Mouse (Mus musculus) gastrocnemius, postnatal 4 days (tissue): ENCODE data around the gene Crk. TPM values are rescaled to one million over a fixed set of nuclear protein-coding genes. Genes with fewer than 3 reads are reported as not detected.

Experiments used
- DNase-seq, 2 experiments: peaks; one replicate each; pipeline ENCODE4 v3.0.0; 2021 to 2022; ENCODE audit warnings: low spot score in 2 of 2, mixed read lengths in 2 of 2
- long read RNA-seq, 2 experiments: library from polyadenylated mRNA; stranded (forward); transcript quantifications; one replicate each; pipeline ENCODE4 v2.0.0; 2021
- total RNA-seq, 2 experiments: library from RNA; stranded (reverse); gene quantifications; 2 replicates each; pipeline ENCODE4 v1.2.3; 2021

Crk gene
- 10 to 100 TPM; 67.5 to 76.6 TPM for total RNA-seq
- long read RNA-seq, experiment 1, full-length matches to known transcripts, result 58 of 71 reads
- long read RNA-seq, experiment 1, partial matches to known transcripts, result 9 of 71 reads
- long read RNA-seq, experiment 1, other reads (novel, unspliced or antisense), result 4 of 71 reads
- long read RNA-seq, experiment 2, full-length matches to known transcripts, result 31 of 40 reads
- long read RNA-seq, experiment 2, partial matches to known transcripts, result 7 of 40 reads
- long read RNA-seq, experiment 2, other reads (novel, unspliced or antisense), result 2 of 40 reads

DNA sequence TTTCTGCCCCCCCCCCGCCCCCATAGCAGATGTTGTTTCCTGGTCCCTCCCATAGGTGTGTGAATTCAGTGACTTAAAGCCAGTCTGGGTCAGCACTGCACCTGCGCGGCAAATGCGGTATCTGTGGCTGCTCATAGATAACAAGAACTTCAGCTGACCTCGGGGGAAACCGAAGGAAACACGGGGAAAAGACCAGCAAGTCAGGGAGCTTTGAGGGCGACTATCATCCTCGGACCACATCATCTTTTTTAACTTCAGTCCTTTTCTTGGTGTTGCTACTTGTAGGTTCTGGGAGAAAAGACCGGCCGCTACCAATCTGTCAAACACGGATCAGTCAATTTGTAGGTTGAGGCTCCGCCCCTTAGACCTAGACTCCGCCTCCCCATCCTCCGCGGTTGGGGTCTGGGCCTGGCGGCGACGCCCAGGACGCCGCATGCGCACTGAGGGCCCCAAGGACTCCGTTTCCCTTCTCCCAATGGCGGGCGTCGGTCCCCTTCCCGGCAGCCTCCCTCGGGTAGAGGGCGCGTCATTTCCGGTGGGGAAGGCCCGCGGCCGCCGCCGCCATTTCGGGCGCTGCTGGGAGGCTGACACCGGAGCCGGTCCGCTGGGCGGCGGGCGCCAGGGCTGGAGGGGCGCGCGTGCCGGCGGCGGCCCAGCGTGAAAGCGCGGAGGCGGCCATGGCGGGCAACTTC is at the start of gene Crk:
Crk (plus strand) TSS at position 513 of the 692 bp plus-strand sequence.
- DNase-seq, result peak; percentile 96 to 99

DNA sequence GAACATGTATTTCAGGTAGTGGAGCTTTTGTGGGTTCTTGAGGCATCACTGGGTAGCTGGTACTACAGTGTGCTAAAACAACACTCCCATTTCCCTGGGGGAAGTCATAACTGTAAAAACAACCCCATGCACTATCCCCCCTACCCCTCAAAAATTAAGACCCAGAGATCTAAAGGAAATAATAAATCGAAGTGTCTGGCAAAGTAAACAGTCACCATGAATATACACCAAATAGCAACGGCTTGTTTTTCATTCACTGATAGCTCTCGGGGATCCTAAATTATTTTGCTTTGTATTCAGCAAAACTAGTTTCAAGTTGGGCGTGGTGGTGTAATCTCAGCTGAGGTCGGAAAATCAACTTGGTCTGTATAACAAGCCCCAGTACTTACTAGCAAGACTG is 49.0 kb upstream of the Crk start:
- no peak for DNase-seq

DNA sequence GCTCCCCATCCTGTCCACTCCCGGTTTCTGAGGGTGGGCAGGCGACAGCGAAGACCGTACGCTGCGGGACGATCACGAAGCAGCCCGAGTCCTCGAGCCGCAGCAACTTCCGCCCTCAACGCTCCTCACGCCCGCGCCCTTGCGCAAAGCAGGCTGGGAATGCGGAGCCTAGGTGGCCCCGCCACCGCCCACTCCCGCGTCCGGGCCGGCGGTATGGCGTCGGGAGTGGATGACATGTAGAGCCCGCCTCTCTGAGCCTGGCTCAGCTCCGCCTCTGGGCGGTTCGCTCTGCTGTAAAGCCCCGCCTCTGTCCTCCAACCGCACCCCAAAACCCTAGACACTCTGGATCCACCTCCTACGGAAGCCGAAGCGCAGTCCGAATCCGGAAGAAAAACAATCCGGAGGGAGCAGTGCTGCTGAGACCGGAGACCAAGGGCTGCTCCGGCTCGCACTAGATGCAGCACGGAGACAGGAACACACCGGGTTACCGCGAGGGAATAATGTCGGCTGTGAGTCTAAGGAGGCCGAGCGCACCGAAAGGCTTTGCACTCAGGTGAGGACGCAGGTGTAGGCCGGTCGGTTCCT is 48.3 kb upstream of the Crk start, which contains the start of gene Inpp5k:
Inpp5k (plus strand) TSS at position 344 of the 585 bp plus-strand sequence.
- peak; percentile 87 to 93 for DNase-seq

DNA sequence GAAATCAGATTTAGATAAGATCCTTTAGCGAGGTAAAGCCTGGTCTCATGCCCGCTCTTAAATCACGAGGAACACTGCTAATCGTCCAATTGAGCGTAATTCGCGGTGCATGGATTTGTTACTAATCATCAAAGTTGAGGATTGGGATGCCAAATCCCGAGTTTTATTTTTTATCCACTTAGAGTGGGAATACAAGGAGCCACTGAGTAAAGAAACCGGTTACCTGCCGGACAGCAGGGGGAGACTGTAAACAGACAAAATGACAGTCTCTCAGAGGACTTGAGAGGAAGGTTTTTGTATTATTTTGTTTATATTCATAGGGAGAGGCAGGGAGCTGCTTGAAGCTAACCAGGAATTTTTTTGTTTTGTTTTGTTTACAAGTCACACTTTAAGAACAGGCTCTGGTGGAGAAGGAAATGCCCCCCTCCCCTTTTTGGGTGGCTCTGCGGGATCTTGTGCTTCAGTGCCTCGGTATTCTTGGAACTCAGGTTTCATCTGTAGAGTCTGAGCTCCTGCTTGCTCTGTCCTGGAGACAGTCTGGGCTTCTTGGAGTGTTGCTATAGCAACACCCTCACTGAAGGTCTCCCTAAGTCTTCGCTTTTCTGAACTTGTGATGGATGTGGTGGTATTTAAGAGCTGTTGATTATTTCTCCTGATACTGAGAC is 47.4 kb upstream of the Crk start:
- DNase-seq, result no peak

DNA sequence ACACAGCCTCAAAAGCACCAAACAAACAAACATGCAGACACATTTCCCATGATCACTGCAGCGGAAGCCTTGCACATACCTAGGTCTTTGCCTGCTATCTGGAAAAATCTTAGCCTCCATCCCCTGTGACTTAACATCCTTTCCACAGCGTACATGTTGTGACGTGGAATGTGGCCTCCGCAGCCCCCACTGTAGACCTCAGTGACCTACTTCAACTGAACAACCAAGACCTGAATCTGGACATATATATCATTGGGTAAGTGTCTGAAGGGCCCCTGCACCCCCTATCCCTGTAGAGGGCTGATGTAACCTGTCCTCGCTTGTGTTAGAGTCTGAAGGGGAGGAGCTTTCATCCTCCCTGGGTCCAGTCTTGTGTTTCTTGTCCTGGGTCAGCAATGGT is 46.1 kb upstream of the Crk start:
- no peak for DNase-seq

DNA sequence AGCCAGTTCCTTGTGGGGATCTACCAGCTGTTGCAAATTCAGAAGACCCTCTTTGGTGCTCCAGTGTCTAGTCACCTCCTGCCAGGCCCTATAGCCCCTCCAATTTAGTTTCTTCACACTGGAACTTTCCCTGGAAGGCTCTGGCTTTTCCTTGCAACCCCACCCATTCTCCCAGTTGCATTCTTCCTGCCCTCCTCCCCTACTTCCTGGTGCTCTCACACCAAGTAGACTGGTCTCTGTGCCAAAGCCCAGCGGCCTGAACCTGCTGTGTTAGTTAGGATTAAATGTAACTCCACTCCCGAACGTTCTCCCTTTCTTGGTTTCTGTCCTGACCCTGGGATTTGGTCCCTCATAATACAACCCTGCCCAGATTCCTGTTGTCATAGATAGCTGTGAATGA is 44.3 kb upstream of the Crk start:
- DNase-seq, result no peak

DNA sequence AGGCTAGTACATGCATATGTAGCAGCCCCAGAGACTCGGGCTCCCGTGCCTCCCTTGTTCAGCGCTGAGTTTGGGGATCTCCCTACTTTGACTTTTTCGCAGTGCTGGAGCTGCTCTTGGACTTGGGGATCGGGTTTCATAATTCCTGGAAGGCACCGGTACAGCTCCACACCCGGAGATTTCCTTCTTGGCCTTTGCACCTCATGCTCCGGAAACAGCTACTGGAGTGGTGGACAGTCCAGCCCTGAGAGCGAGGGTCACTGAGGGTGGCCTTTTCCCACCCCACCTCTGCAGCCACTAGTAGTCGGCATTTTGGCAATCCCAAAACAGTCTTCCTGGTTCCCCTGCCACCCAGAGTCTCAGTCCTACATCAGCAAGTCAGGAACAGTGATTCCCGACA is 43.7 kb upstream of the Crk start:
- no peak for DNase-seq

DNA sequence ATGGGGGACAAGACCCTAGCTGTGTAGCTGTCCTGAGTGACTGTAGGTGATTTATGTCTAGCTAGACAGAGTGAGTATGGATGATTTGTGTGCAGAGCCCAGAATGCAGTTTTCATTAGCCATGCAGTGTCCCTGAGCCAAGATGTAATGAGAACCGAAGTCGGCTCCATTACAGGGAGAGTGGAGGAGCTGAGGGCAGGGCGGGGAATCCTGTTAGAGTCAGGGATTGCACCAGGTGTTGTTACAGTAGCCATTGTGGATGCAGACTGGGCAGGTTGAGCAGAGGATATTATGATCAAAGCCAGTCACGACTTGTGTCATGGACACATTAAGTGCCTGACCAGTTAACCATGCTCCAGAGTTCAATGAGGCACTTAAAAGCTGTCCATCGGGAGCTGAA is 35.7 kb upstream of the Crk start:
- DNase-seq, result no peak

DNA sequence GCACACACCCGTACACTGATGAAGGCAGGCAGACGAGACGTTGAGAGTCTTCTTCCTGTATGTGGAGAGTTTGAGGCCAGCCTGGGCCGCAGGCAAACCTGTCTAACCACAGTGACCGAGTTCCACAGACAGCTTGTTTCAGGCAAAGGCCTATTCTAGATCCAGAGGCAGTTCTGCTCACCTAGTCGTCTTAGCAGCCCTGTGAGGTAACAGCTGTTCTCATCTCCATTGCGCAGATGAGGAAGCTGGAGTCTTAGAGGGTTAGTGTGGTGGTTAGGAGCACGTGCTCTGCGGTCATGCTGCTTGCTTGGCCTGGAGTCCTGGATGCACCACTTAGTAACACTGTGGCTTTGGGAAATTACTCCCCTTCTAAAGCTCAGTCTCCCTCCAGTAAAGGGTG is 34.4 kb upstream of the Crk start:
- DNase-seq, result no peak

DNA sequence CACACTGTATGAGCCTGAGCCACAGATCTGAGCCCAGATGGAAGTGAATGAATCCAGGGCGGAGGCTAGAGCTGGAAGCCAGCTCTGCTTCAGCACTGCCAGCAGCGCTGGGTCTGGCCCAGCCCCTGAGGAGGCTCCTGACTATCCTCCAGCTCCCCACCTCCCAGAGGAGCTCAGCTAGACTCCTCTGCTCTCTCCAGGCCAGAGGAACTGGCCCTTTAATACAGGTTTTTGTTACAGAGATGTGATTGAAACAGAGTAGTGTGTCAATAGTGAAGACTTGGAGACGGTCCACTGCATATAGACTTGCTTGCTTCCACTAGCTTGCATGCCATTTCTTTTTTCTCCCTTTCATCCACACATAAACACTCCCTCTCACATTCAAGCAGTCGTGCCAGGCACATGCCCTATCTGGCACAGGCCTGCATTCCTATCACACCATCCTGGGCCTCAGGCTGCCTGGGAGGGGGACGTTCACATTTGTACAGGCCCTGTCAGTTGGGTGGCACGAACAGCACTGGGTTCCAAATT is 31.3 kb upstream of the Crk start:
- peak in 1 of 2 experiments; percentile 59 for DNase-seq

DNA sequence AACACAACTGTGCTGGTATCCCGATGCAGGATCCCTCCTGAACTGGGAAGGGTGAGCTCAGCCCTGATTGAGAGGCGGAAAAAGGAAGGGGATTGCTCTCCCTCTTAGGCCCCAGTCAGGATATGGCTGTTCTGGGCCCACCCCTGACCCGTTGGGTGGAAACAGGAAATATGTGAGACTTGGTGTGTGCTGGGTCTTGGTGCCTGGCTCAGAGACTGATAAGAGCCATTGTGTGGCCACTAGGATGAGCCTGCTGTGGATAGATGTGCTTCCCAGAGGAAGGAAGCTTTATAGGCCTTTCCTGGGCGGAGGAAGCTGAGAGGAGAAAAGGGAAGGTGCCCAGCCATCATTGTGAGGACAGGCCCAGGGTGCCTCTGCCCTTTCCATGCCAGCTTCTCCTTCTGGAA is 29.9 kb upstream of the Crk start:
- DNase-seq, result no peak

DNA sequence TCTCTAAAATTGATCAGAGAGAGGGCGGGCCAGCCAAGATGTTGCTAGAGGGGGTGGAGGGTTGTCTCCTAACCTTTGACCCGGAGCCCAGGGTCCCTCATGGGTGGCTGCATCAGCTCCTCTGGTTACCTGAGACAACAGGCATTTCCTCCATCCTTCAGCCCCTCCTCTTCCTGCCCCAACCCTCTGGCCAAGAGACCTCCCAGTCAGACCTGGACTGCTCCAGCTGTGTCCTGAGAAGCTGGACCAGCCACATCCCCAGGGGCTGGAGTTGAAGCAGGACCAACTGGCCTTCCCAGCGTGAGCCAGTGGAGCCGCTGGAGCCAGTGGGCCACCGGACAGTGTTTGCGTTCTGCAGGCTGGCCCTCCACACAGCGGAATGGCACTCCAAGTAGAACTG is 28.7 kb upstream of the Crk start, which contains the start of gene Myo1c:
Myo1c (plus strand) TSS at position 194 of the 400 bp plus-strand sequence.
- peak in 1 of 2 experiments; percentile 60 for DNase-seq

DNA sequence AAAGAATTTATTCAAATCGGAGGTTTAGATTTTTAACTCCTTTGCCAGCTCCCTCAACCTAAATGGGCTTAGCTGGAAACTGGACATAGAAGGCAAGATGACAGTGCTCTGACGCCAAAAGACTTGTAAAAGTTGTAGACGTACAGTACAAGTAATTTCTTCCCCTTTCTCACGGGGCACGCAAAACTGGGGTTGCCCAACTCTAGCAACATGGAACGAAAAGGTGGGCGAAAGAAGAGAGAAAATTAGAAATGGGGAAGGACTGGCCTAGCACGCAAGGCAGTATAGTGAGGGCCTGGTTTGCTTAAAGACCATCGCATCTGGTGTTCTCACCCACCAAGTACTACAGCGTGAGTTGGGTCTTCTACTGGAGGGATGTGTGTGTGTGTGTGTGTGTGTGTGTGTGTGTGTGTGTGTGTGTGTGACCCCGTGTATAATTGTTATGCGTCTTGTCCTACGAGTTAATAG is 28.1 kb upstream of the Crk start:
- no peak for DNase-seq

DNA sequence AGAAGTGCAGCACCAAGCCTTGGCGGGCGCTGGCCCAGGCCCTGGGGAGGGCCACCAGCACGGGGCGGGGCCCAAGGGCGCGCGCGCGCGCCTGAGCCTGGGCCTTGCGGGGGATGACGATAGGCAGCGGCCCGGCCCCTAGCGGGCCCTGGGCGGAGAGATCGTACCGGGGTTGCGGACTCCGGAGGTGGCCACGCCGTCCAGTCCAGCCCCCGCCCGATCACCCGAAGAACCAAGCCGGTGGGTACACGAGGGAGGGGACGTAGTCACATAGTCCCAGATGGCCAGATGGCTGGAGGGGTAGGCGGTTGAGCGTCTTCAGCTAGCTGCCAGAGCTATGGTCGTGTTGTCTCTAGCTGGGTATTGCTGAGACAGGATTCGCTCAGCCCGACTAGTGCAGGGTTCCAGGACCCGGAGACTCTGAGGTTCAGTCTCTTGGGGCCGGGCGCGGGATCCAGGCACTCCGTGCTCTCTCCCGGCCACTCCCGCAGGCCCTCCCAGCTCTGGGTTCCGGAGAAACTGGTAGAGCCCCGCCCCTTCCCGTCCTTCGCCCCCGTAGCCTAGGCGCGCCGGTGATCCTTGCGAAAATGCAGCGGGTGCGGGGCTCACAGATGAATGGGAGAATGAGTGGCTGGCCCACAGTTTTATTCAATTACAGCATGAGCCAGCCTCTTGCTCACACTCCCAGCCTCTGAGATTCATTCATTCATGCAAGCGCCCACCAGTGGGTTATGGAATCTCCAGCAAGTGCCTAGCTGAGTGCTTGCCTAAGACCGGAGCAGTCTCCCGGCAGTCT is 27.4 kb upstream of the Crk start:
- DNase-seq, result peak; percentile 59 to 82

DNA sequence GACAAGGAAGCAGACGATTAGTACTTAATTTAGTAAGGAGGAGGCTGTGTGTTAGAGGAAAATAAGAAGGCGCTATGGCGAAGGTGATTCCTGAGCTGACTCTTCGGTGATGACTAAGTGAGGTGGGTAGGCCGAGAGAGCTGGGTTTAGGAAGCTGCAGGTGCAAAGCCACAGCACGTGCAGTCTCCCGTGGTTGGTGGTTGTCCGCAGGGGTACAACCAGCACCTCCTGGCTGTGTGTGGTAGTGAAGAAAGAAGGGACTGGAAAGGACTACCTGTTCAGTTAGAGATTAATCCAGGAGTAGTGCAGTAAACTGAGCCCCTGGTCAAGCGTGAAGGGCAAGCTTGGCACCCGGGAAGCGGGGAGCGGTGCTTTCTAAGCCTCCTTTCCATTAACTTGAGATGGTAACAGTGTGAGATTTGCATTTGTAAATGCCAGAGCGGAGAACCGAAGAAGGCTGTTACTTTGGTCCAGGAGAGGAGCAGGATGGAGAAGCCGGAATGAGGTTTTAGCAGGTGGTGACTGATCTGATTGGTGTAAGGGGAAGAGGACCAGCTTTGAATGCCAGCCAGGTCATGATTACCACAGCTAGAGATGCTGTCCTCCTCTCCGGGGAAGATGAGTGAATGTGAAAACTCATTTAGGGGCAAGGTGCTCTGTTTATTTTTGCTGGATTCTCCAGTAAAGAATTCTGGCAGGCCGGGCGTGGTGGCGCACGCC is 26.7 kb upstream of the Crk start:
- DNase-seq, result no peak

DNA sequence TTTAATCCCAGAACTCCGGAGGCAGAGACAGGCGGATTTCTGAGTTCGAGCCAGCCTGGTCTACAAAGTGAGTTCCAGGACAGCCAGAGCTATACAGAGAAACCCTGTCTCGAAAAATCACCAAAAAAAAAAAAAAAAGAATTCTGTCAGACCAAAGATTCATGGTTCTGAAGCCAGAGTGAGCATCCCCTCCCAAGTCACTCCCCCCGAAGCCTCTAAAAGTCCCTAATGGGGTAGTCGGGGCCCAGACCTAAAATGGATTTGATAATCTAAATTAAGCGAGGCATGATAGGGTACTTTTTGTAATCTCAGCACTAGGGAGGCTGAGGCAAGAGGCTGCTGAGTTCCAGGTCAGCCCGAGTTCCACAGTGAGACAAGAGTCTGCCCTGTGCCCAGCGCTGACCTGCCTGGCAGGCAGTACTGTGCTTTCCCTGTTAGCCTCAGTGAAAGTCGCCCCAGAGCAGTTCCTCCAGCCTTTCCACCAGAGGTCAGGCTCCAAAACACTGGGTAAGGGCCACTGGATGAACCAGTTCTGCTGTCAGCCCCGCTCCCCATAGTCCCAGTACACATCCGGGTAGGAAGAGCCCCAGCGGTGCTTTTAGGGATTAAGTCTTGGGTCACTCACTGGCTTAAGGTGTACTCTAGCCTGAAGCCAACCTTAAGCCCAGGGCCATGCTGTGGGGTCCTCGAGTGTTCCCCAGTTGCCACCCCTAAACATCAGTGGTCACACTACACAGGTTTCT is 25.9 kb upstream of the Crk start:
- no peak for DNase-seq

DNA sequence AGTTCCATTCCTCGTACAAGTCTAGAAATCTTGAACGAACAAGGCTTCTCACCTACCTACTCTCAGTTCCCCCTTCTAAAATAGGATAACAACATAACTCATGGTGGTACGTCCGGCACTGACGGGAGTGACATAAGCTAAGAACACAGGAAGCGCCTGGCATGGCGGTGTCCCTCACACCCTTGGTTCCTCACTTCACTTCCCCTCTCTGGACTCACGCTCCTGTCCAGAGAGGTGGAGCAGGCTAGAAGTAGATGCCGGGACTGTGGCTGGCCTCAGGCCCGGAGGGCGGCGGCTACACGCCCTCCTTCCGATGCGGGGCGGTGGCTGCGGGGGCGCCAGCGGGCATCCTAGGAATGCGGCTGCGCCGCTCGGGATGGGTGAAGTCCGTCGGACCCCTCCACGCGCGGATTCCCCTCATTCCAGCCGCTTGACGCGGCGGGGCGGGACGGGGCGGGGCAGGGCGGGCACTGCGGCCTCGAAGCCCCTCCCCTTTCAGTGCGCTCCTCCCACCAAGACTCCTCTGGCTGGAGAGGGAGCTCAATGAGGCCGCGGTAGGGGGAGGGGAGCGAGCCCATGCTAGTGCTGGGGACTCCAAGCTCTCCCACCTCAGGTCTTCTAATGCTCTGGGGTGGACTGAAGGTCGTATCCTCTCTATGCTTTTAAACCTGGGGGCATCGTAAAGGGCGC is 25.1 kb upstream of the Crk start:
- peak; percentile 60 to 77 for DNase-seq
